Mouse (Mus musculus): ENCODE data around the gene Gm21671.
"Not testable (repeated sequence)": the region's sequence is repeated elsewhere in the genome, so short reads cannot be mapped to it uniquely, and the experiment has no call there.

DNA sequence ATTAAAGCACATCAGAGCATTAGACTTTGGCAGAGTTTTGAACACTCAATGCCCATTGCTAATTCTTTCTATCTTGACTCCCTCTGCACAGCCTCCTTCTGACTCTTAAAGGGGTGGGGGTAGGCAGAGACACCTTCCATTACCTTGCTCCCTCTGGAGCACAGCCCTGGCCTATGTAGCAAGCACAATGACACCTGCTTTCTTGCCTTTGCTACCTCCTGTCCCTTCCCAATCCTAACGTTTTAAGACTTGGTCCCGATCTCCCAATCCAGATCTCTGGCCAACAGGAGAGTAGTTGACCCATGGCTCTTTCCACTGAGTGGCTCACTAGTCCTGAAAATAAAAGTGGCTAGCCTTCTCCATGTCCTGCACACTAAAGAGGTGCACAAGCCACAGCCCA lies 8.8 kb downstream of the Gm21671 start:
- TF ChIP-seq POLR2A (IDR thresholded peaks at IDR 0.05; ENCODE audit: low read depth, low read length); CTCF (conservative IDR thresholded peaks at IDR 0.05; ENCODE audit: insufficient read depth, insufficient read length, low read depth, low read length): not testable (repeated sequence)

All from kidney, adult 2 months (tissue).